Mouse (Mus musculus) hindbrain, embryonic 13.5 days (tissue): ENCODE data around the gene 1700122O11Rik. TPM values are rescaled to one million over a fixed set of nuclear protein-coding genes. Genes with fewer than 3 reads are reported as not detected.

Experiments used
- ATAC-seq: fragments of 200-750 bp; cut with Nextera tagmentation; 2 replicates; pipeline ENCODE4 v1.8.0; 2017; ENCODE audit warnings: moderate TSS enrichment; ENCODE audit not compliant: low FRiP score
- H3K27ac ChIP-seq: fragments of 300-500 bp; sonication (generic); 2 replicates; pipeline ENCODE4 v1.5.1; 2015; ENCODE audit warnings: inconsistent platforms, mild to moderate bottlenecking, moderate library complexity
- H3K27me3 ChIP-seq: fragments of 300-500 bp; sonication (generic); 2 replicates; pipeline ENCODE4 v1.6.1; 2015; ENCODE audit warnings: mild to moderate bottlenecking, inconsistent platforms
- H3K36me3 ChIP-seq: fragments of 300-500 bp; sonication (generic); 2 replicates; pipeline ENCODE4 v1.6.1; 2015; ENCODE audit warnings: mild to moderate bottlenecking, inconsistent platforms
- H3K4me1 ChIP-seq: fragments of 300-500 bp; sonication (generic); replicated peaks from 2 replicates; pipeline ENCODE4 v1.6.1; 2015; ENCODE audit warnings: inconsistent platforms
- H3K4me2 ChIP-seq: fragments of 300-500 bp; sonication (generic); 2 replicates; pipeline ENCODE4 v1.6.1; 2015; ENCODE audit warnings: inconsistent platforms, mild to moderate bottlenecking, moderate library complexity
- H3K4me3 ChIP-seq: fragments of 300-500 bp; sonication (generic); 2 replicates; pipeline ENCODE4 v1.5.1; 2015; ENCODE audit warnings: mild to moderate bottlenecking, inconsistent platforms
- H3K9ac ChIP-seq: fragments of 300-500 bp; sonication (generic); 2 replicates; pipeline ENCODE4 v1.6.1; 2015; ENCODE audit warnings: mild to moderate bottlenecking, inconsistent platforms
- H3K9me3 ChIP-seq: fragments of 300-500 bp; sonication (generic); 2 replicates; pipeline ENCODE4 v1.6.1; 2016; ENCODE audit warnings: inconsistent platforms
- WGBS: fragments of 180-500 bp; shearing (Covaris S2); methylation state at CpG from one replicate; pipeline ENCODE4 v1.1.7; 2015; 5-methylcytosine and 5-hydroxymethylcytosine counted together
- polyA plus RNA-seq: library from polyadenylated mRNA; unstranded; fragments of >200 nt; fragmentation: Nextera tagmentation; extraction: Ambion mirVana; gene quantifications from 2 replicates; pipeline ENCODE4 v1.2.1, GENCODE M21; 2015

1700122O11Rik gene
- polyA plus RNA-seq, 1 experiment from 2014 or later = not detected

- ATAC-seq = no peak
Measured at GRCm38 (mm10) chr17:47997806-47998205, 40.3 kb downstream of the 1700122O11Rik start.

DNA sequence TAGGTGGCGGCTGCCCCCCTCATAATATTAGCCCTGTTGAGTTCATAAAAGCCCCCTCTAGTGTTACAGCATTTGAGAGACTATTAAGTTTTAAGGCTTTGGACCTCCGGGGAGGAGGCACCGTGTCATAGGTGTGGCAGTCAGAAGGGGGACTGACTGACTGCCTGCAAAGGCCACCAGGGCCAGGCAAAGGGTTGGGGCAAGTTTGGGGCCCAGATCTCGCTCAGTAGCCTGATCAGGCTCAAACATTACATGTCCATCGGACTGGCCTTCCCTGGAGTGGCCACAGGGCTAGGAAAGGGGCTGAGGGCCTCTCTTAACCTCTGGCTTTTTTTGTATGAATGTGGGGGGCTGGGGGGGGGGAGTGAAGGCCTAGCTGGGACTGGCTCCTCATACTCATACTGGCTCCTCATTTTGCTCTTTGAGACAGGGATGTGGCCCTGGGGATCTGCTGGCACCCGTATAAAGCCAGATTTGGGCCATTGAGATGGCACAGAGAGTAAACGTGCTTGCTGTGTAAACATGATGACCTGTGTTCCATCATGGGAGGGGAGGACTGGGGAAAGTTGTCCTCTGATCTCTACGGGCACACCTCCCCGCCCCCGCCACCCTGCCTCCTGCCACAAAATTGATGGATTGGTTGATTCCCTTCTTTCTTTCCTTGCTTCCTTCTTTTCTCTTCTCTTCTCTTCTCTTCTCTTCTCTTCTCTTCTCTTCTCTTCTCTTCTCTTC lies 47.5 kb downstream of the 1700122O11Rik start:
- Histone ChIP-seq H3K9me3 (no peaks in the 10 kb centered on the region), H3K36me3 (no peaks in the 10 kb centered on the region), H3K27me3 (peaks cover 9% of the 10 kb centered on the region; the same call in 1 of the 2 replicates), H3K9ac (no peak overlapping the region), H3K4me1 (peaks cover 14% of the 10 kb centered on the region), H3K4me2 (no peak overlapping the region), H3K4me3 (no peak overlapping the region), H3K27ac (no peak overlapping the region)
- 32% methylated on average over 10 of the region's 10 CpGs for WGBS
- 0 out of 2 replicates have a peak, but pooled peaks have one; percentile 12 for ATAC-seq

More at GRCm38 (mm10) chr17:47997806-47998205, 40.3 kb downstream of the 1700122O11Rik start:
- no peak overlapping the region for H3K4me2 ChIP-seq
- H3K4me1 ChIP-seq = peaks cover 15% of the 10 kb centered on the region
- no peaks in the 10 kb centered on the region for H3K9me3 ChIP-seq
- H3K27me3 ChIP-seq = peaks cover 16% of the 10 kb centered on the region; the same call in 1 of the 2 replicates
- H3K4me3 ChIP-seq = no peak overlapping the region
- no peak overlapping the region for H3K27ac ChIP-seq
- no peak overlapping the region for H3K9ac ChIP-seq
- WGBS = 13% methylated on average over 3 of the region's 3 CpGs
- H3K36me3 ChIP-seq = no peaks in the 10 kb centered on the region

DNA sequence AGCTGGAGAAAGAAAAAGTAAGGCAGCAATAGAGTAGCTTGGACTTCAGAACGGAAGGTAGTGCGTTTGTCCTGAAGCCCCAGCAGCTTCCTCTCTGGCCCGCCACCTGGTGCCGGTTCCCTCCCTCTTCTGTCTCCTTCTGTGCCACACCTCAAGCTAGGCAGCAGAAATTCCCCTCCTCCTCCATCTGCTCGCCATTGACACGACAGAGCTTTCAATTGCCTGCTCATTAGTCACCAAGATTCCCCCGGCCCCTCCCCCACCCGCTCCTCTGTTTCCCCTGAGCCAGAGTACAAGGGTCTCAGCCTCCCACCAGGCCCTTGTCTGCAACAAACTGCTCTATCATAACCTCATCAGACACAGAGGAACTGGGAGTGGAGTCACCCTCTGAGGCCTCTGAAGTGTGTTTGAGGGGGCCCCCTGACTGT lies 48.1 kb downstream of the 1700122O11Rik start:
- ATAC-seq = peak; percentile 68
- Histone ChIP-seq H3K27me3 (peaks cover 9% of the 10 kb centered on the region; the same call in 1 of the 2 replicates), H3K4me2 (0 out of 2 replicates have a peak overlapping the region, but pooled peaks have one; percentile 6), H3K36me3 (no peaks in the 10 kb centered on the region), H3K9ac (no peak overlapping the region), H3K9me3 (no peaks in the 10 kb centered on the region), H3K27ac (0 out of 2 replicates have a peak overlapping the region, but pooled peaks have one; percentile 23), H3K4me3 (no peak overlapping the region), H3K4me1 (peaks cover 14% of the 10 kb centered on the region)
- 4% methylated on average over 8 of the region's 8 CpGs for WGBS

DNA sequence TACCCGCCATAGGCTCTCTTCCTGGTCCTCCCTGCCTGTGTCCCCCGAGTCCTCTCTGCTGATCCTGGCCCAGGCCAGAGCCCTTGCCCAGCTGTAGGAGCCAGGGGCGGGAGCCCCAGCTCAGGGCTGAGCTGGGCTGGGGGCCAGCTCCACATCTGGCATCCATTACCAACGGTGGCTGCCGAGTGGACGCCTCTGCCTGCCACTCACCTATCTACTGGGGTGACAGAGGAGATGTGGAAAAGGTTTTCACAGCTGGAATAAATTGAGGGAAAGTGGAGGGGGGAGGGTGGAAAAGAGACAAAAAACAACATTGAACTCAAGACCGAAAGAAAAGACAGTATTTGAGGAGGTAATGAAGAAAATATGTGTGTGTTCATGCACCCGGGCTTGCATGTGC lies 49.3 kb downstream of the 1700122O11Rik start:
- ATAC-seq = peak; percentile 23; the same call in 1 of the 2 replicates

DNA sequence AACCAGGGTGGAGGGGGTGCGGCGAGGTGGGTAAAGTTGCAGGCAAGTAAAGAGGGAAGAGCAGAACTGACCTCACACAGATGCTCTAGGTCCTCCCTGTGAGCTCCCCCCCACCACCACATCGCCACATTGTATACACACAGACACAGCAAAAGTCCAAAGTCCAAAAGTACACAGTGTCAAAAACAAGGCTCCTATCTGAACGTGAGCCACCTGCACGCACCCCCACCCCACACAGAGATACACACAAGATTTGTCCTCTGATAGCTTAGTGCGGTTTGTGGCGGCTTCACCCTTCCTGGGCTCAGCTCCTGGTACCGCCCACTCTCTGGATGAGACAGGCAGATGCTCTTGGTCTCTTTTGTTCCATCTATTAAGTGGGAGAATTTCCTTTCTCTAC lies 50.0 kb downstream of the 1700122O11Rik start:
- Histone ChIP-seq H3K27me3 (peaks cover 9% of the 10 kb centered on the region), H3K4me2 (no peak overlapping the region), H3K36me3 (no peaks in the 10 kb centered on the region), H3K9me3 (no peaks in the 10 kb centered on the region), H3K9ac (no peak overlapping the region), H3K27ac (no peak overlapping the region), H3K4me3 (no peak overlapping the region), H3K4me1 (peaks cover 14% of the 10 kb centered on the region)
- no peak for ATAC-seq
- WGBS = 93% methylated on average over 8 of the region's 8 CpGs

More for the DNA sequence above, 49.3 kb downstream of the 1700122O11Rik start:
- Histone ChIP-seq H3K36me3 (no peaks in the 10 kb centered on the region), H3K27me3 (peaks cover 9% of the 10 kb centered on the region), H3K4me2 (no peak overlapping the region), H3K27ac (no peak overlapping the region), H3K9ac (no peak overlapping the region), H3K9me3 (no peaks in the 10 kb centered on the region), H3K4me3 (no peak overlapping the region), H3K4me1 (peaks cover 14% of the 10 kb centered on the region)
- 52% methylated on average over 8 of the region's 8 CpGs for WGBS

Other genes with a start within 250 kb of the 1700122O11Rik start
- 2.9 and 3.7 TPM in 2 replicates for gene Mdfi, start 203.6 kb downstream of the 1700122O11Rik start, polyA plus RNA-seq
- 19.6 and 19.9 TPM in 2 replicates for gene Foxp4, start 113.6 kb downstream of the 1700122O11Rik start, polyA plus RNA-seq
- 0.21 TPM in 1 of 2 replicates, not detected in the other for gene 1700067P10Rik, start 51.0 kb upstream of the 1700122O11Rik start, polyA plus RNA-seq
- gene 9830107B12Rik, start 108.0 kb upstream of the 1700122O11Rik start, polyA plus RNA-seq = not detected in 2 replicates
- 0.21 TPM in 1 of 2 replicates, not detected in the other for gene A530064D06Rik, start 129.0 kb upstream of the 1700122O11Rik start, polyA plus RNA-seq
- gene Trem1, start 194.5 kb upstream of the 1700122O11Rik start, polyA plus RNA-seq = not detected in 2 replicates
- not detected in 2 replicates for gene Trem3, start 209.5 kb upstream of the 1700122O11Rik start, polyA plus RNA-seq
- gene Treml4, start 226.0 kb upstream of the 1700122O11Rik start, polyA plus RNA-seq = not detected in 2 replicates